8 mouse cellular contexts compared by ENCODE assay signal in the genomic region with DNA sequence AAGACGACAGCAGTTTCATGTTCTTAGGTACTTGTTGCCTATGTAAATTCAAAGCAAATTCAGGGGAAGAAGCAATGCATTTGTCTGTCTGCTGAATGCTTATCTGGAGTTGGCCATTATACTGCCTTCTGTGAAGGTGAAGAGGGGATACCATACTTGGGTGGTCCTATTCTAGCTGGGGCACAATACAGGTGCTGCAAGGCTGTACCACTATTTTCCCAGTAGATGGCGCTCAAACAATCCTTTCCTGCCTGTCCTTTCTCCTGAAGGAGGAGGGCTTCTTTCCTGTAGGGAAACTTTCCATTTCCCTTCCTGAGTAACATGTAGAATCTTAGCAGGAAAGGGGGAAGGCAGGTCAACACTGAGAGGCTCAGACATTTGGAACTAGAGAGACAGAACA. TPM values are rescaled to one million over a fixed set of nuclear protein-coding genes. Genes with fewer than 3 reads are reported as not detected.
DNase-seq lines count a peak whose midpoint lies in the region; ATAC-seq and TF ChIP-seq lines count a peak whose summit lies in the region.

No protein-coding gene starts in this region.

- H3K27ac ChIP-seq in midbrain, postnatal 0 days (ENCODE audit: low read depth, low read length): no peak overlapping the region

- H3K36me3 ChIP-seq in midbrain, postnatal 0 days (ENCODE audit: insufficient read depth, low read length): no peaks in the 10 kb centered on the region

- no peaks in the 10 kb centered on the region for H3K9me3 ChIP-seq in midbrain, postnatal 0 days (ENCODE audit: low read length)

- H3K9ac ChIP-seq in midbrain, postnatal 0 days (replicated peaks; ENCODE audit: low read length, poor library complexity, severe bottlenecking): no peak overlapping the region

- no peaks in the 10 kb centered on the region for H3K27me3 ChIP-seq in midbrain, postnatal 0 days (ENCODE audit: insufficient read depth, low read length)

- no peaks in the 10 kb centered on the region for H3K4me1 ChIP-seq in midbrain, postnatal 0 days (ENCODE audit: insufficient read depth, low read length)

- no peak for ATAC-seq in CD4-positive, CD25-positive, alpha-beta regulatory T cell, adult 4 months
- ATAC-seq in midbrain, postnatal 0 days (ENCODE audit: low FRiP score): peak; percentile 69; the same call in 1 of the 2 replicates
- no peak for ATAC-seq in erythroid progenitor cell, adult 5-6 weeks (replicated peaks; ENCODE audit: low FRiP score, poor library complexity, severe bottlenecking)

- no peak overlapping the region for H3K4me2 ChIP-seq in midbrain, postnatal 0 days (ENCODE audit: low read depth, low read length, poor library complexity, severe bottlenecking)

- H3K4me3 ChIP-seq in midbrain, postnatal 0 days (ENCODE audit: low read depth, low read length): no peak overlapping the region

- peak; percentile 97 for TF ChIP-seq CTCF in midbrain, postnatal 0 days (IDR thresholded peaks at IDR 0.05)

- DNase-seq in CD4-positive, CD25-positive, alpha-beta regulatory T cell, adult 2 months (ENCODE audit: low read depth, low spot score): peak; percentile 30
- DNase-seq in 3T3-L1 (ENCODE audit: low read depth, low spot score): peak; percentile 60
- DNase-seq in cerebellum, adult 18-20 months: peak; percentile 29 to 47
- peak; percentile 62 for DNase-seq in forelimb bud, embryonic 11.5 days (ENCODE audit: low read depth, low spot score)
- peak; percentile 39 for DNase-seq in layer of hippocampus, adult 9-10 months (ENCODE audit: low spot score)
- peak; percentile 84 for DNase-seq in midbrain, postnatal 0 days (ENCODE audit: low spot score)

- WGBS in midbrain, postnatal 0 days: 41% methylated on average over 2 of the region's 2 CpGs

RNA-seq across cellular contexts. Expression of gene Pamr1, which starts 40.2 kb away (rescaled TPM):
- not detected for polyA plus RNA-seq in CD4-positive, CD25-positive, alpha-beta regulatory T cell, adult 4 months (2017; shearing (Covaris generic))
- 4.8 and 9.6 TPM in 2 replicates for total RNA-seq in midbrain, postnatal 0 days (2014; rRNA removed)
- polyA plus RNA-seq in midbrain, postnatal 0 days (2015; fragmentation: Nextera tagmentation; extraction: Ambion mirVana): 10.3 and 11.6 TPM in 2 replicates
- not detected in 2 replicates for total RNA-seq in erythroid progenitor cell, adult 5-6 weeks (2015; ENCODE audit: low replicate concordance)
- total RNA-seq in erythroid progenitor cell, adult 5-6 weeks (2017; ENCODE audit: low replicate concordance): not detected in 2 replicates

Comparison
In these comparisons a context has a peak if more than half of its experiments do, and no peak if none do; other contexts are left out.
1. DNase-seq: peak in every context shown above with its lines; median percentile 84 in midbrain, postnatal 0 days; 62 in forelimb bud, embryonic 11.5 days; 60 in 3T3-L1; 39 in layer of hippocampus, adult 9-10 months; 38 in cerebellum, adult 18-20 months; 30 in CD4-positive, CD25-positive, alpha-beta regulatory T cell, adult 2 months.